Mouse (Mus musculus): ENCODE measurements around the gene Pik3r3. TPM values are rescaled to one million over a fixed set of nuclear protein-coding genes. Genes with fewer than 3 reads are reported as not detected.
A peak's percentile ranks its signal among the peaks of the same experiment; 100 is the strongest.
"Not testable (repeated sequence)": the region's sequence is repeated elsewhere in the genome, so short reads cannot be mapped to it uniquely, and the experiment has no call there.

The Pik3r3 gene
- polyA plus RNA-seq, 1 experiment from 2014 or later = 25.6 TPM

GRCm38 (mm10) chr4:116220071-116220650, 1.3 kb upstream of the Pik3r3 start:
- ATAC-seq (ENCODE audit: insufficient number of reproducible peaks, low FRiP score) = no peak
- H3K36me3 ChIP-seq = no peaks in the 10 kb centered on the region
- peak overlapping the region; percentile 99 for H3K27ac ChIP-seq (ENCODE audit: poor library complexity, severe bottlenecking)
- H3K9me3 ChIP-seq (replicated peaks) = 0 out of 2 replicates have a peak, but pooled peaks cover 4% of the 10 kb centered on the region
- peaks cover 16% of the 10 kb centered on the region for H3K4me1 ChIP-seq (replicated peaks)
- peak overlapping the region; percentile 71 for H3K4me3 ChIP-seq
- WGBS = 12% methylated on average over 6 of the region's 6 CpGs
- H3K9ac ChIP-seq = peak overlapping the region; percentile 92
- H3K4me2 ChIP-seq = peak overlapping the region; percentile 76
- H3K27me3 ChIP-seq (replicated peaks) = no peaks in the 10 kb centered on the region

DNA sequence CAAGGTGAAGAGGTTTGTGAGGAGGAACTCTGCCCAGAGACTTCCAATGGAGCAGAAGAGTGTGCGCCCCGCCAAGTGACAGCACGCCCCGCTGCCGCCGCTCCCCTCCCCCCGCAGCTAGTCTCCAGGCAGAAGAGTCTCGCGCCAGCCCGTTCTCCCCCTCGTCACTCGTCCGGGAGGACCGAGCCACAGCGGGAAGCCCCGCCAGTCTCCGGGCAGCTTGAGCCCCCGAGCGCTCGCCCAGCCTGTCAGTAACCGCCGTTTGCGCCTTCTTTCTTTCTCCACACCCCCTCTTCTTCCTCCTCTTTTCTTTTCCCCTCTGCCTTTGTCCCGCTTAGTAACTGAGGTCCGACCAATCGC, 658 bp upstream of the Pik3r3 start:
- peak overlapping the region; percentile 92 for H3K9ac ChIP-seq
- peaks cover 16% of the 10 kb centered on the region for H3K4me1 ChIP-seq (replicated peaks)
- H3K27ac ChIP-seq (ENCODE audit: poor library complexity, severe bottlenecking) = peak overlapping the region; percentile 99
- peak; percentile 60 for ATAC-seq (ENCODE audit: insufficient number of reproducible peaks, low FRiP score)
- H3K4me3 ChIP-seq = peak overlapping the region; percentile 71
- H3K4me2 ChIP-seq = peak overlapping the region; percentile 76
- no peaks in the 10 kb centered on the region for H3K36me3 ChIP-seq
- H3K27me3 ChIP-seq (replicated peaks) = no peaks in the 10 kb centered on the region
- WGBS = under 1% methylated on average over 26 of the region's 26 CpGs
- H3K9me3 ChIP-seq (replicated peaks) = no peaks in the 10 kb centered on the region

GRCm38 (mm10) chr4:116221996-116222842, 801 bp downstream of the Pik3r3 start:
- no peaks in the 10 kb centered on the region for H3K27me3 ChIP-seq (replicated peaks)
- peak overlapping the region; percentile 87 for H3K9ac ChIP-seq
- H3K36me3 ChIP-seq = no peaks in the 10 kb centered on the region
- peak overlapping the region; percentile 71 for H3K4me3 ChIP-seq
- peaks cover 8% of the 10 kb centered on the region for H3K4me1 ChIP-seq (replicated peaks)
- WGBS = under 1% methylated on average over 23 of the region's 23 CpGs
- H3K9me3 ChIP-seq (replicated peaks) = no peaks in the 10 kb centered on the region
- peak overlapping the region; percentile 99 for H3K27ac ChIP-seq (ENCODE audit: poor library complexity, severe bottlenecking)
- no peak for ATAC-seq (ENCODE audit: insufficient number of reproducible peaks, low FRiP score)
- peak overlapping the region; percentile 76 for H3K4me2 ChIP-seq

- Histone ChIP-seq H3K27ac (ENCODE audit: poor library complexity, severe bottlenecking) (peak overlapping the region; percentile 99; the same call in 1 of the 2 replicates), H3K4me1 (replicated peaks) (peaks cover 8% of the 10 kb centered on the region), H3K4me3 (peak overlapping the region; percentile 71), H3K27me3 (replicated peaks) (no peaks in the 10 kb centered on the region), H3K9me3 (replicated peaks) (no peaks in the 10 kb centered on the region), H3K36me3 (no peaks in the 10 kb centered on the region), H3K9ac (peak overlapping the region; percentile 87), H3K4me2 (peak overlapping the region; percentile 76; the same call in 1 of the 2 replicates)
- WGBS = 7% methylated on average over 6 of the region's 6 CpGs
- no peak for ATAC-seq (ENCODE audit: insufficient number of reproducible peaks, low FRiP score)
Measured at GRCm38 (mm10) chr4:116222843-116223119, 1.4 kb downstream of the Pik3r3 start.

GRCm38 (mm10) chr4:116243377-116243776, 22.0 kb downstream of the Pik3r3 start:
- H3K9me3 ChIP-seq (replicated peaks) = no peaks in the 10 kb centered on the region
- no peak for ATAC-seq (ENCODE audit: insufficient number of reproducible peaks, low FRiP score)
- WGBS = 70% methylated on average over 3 of the region's 3 CpGs
- no peak overlapping the region for H3K4me2 ChIP-seq
- H3K9ac ChIP-seq = no peak overlapping the region
- H3K27ac ChIP-seq (ENCODE audit: poor library complexity, severe bottlenecking) = no peak overlapping the region
- H3K4me1 ChIP-seq (replicated peaks) = no peaks in the 10 kb centered on the region
- no peaks in the 10 kb centered on the region for H3K27me3 ChIP-seq (replicated peaks)
- H3K4me3 ChIP-seq = no peak overlapping the region
- peaks cover 11% of the 10 kb centered on the region for H3K36me3 ChIP-seq

- no peak overlapping the region for H3K4me2 ChIP-seq
- peaks cover 9% of the 10 kb centered on the region for H3K36me3 ChIP-seq
- no peaks in the 10 kb centered on the region for H3K27me3 ChIP-seq (replicated peaks)
- no peak for ATAC-seq (ENCODE audit: insufficient number of reproducible peaks, low FRiP score)
- 65% methylated on average over 2 of the region's 2 CpGs for WGBS
- no peak overlapping the region for H3K4me3 ChIP-seq
- H3K4me1 ChIP-seq (replicated peaks) = no peaks in the 10 kb centered on the region
- no peak overlapping the region for H3K27ac ChIP-seq (ENCODE audit: poor library complexity, severe bottlenecking)
- no peak overlapping the region for H3K9ac ChIP-seq
- H3K9me3 ChIP-seq (replicated peaks) = no peaks in the 10 kb centered on the region
Measured at GRCm38 (mm10) chr4:116244240-116244639, 22.8 kb downstream of the Pik3r3 start.

DNA sequence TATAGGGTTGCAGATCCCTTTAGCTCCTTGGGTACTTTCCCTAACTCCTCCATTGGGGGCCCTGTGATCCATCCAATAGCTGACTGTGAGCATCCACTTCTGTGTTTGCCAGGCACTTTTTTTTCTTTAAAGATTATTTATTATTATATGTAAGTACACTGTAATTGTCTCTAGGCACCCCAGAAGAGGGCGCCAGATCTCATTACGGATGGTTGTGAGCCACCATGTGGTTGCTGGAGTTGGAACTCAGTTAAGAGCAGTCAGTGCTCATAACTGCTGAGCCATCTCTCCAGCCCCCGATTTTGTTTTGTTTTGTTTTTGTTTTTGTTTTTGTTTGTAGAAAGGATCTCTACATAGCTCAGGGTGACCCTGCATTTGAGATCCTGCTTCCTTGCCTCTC, 24.5 kb downstream of the Pik3r3 start:
- ATAC-seq (ENCODE audit: insufficient number of reproducible peaks, low FRiP score); H3K36me3 ChIP-seq; H3K4me1 ChIP-seq (replicated peaks); H3K27ac ChIP-seq (ENCODE audit: poor library complexity, severe bottlenecking); H3K9me3 ChIP-seq (replicated peaks); H3K27me3 ChIP-seq (replicated peaks); H3K4me3 ChIP-seq; H3K9ac ChIP-seq; H3K4me2 ChIP-seq: not testable (repeated sequence)
- 46% methylated on average over 3 of the region's 3 CpGs for WGBS

DNA sequence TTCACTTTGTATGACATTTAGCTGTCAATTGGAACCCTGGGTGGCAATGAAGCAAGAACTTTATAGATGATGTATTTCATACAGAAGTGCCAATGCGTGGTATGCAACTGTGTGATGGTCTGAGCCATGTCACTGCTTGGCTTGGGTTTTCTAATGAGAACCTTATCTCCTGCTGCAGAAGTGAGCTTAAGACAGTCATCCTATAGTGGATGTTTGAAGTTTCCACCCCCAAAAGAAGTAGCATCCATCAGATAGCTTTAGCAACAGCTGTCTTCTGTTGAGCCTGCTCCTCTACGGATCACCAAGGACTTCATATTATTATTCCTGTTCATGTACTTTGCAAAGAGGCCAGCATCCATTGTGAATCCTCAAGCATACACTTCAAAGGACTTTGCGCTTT, 28.6 kb downstream of the Pik3r3 start:
- ATAC-seq (ENCODE audit: insufficient number of reproducible peaks, low FRiP score) = no peak
- WGBS = 90% methylated on average over 3 of the region's 3 CpGs
- no peaks in the 10 kb centered on the region for H3K9me3 ChIP-seq (replicated peaks)
- H3K4me1 ChIP-seq (replicated peaks) = 0 out of 2 replicates have a peak, but pooled peaks cover 6% of the 10 kb centered on the region
- no peak overlapping the region for H3K27ac ChIP-seq (ENCODE audit: poor library complexity, severe bottlenecking)
- H3K9ac ChIP-seq = no peak overlapping the region
- no peak overlapping the region for H3K4me3 ChIP-seq
- no peaks in the 10 kb centered on the region for H3K27me3 ChIP-seq (replicated peaks)
- H3K4me2 ChIP-seq = no peak overlapping the region
- H3K36me3 ChIP-seq = no peaks in the 10 kb centered on the region

DNA sequence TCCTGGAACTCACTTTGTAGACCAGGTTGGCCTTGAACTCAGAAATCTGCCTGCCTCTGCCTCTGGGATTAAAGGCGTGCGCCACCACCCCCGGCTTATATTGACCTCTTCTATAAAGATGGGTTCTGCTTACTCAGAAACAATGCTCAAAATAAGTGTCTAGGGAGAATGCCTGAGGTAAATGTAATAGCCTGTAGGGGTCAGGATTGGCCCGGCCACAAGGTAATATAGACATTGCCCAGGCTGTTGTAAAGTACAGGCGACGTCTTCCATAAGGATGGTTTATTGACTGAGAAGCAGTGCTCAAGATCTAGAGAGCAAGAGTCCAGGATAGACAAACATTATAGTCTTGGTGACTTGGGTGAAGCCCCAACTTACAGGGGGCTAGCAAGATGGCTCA, 46.8 kb downstream of the Pik3r3 start:
- H3K4me2 ChIP-seq = no peak overlapping the region
- H3K9me3 ChIP-seq (replicated peaks) = no peaks in the 10 kb centered on the region
- H3K9ac ChIP-seq = no peak overlapping the region
- no peak overlapping the region for H3K4me3 ChIP-seq
- H3K27me3 ChIP-seq (replicated peaks) = no peaks in the 10 kb centered on the region
- 90% methylated on average over 6 of the region's 6 CpGs for WGBS
- H3K4me1 ChIP-seq (replicated peaks) = no peaks in the 10 kb centered on the region
- no peak overlapping the region for H3K27ac ChIP-seq (ENCODE audit: poor library complexity, severe bottlenecking)
- H3K36me3 ChIP-seq = peaks cover 61% of the 10 kb centered on the region
- ATAC-seq (ENCODE audit: insufficient number of reproducible peaks, low FRiP score) = no peak

DNA sequence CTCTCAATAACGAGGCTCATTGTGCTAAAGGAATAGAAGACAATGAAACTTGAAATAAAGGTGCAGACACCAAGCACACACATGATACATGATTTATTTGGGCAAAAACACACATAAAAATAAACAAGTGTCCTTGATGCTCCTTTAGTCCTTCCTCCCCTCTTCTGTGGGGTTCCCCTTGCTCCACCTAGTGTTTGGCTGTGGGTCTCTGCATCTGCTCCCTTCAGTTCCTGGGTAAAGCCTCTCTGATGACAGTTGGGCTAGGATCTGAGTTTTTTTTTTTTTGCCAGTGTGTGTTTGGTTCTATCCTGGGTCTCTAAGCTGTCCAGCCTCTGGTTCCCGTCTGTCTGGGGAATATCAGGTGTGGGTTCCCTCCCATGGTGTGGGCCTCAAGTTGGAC, 60.8 kb downstream of the Pik3r3 start:
- no peaks in the 10 kb centered on the region for H3K27me3 ChIP-seq (replicated peaks)
- peaks cover 43% of the 10 kb centered on the region for H3K36me3 ChIP-seq
- 68% methylated on average over 2 of the region's 2 CpGs for WGBS
- no peak overlapping the region for H3K9ac ChIP-seq
- no peak for ATAC-seq (ENCODE audit: insufficient number of reproducible peaks, low FRiP score)
- H3K4me3 ChIP-seq = no peak overlapping the region
- no peaks in the 10 kb centered on the region for H3K9me3 ChIP-seq (replicated peaks)
- H3K4me2 ChIP-seq = no peak overlapping the region
- no peaks in the 10 kb centered on the region for H3K4me1 ChIP-seq (replicated peaks)
- no peak overlapping the region for H3K27ac ChIP-seq (ENCODE audit: poor library complexity, severe bottlenecking)

- peaks cover 63% of the 10 kb centered on the region for H3K36me3 ChIP-seq
- no peak for ATAC-seq (ENCODE audit: insufficient number of reproducible peaks, low FRiP score)
Measured at GRCm38 (mm10) chr4:116291561-116291960, 70.1 kb downstream of the Pik3r3 start.

More at GRCm38 (mm10) chr4:116291561-116291960, 70.1 kb downstream of the Pik3r3 start:
- Histone ChIP-seq H3K27me3 (replicated peaks) (no peaks in the 10 kb centered on the region), H3K27ac (ENCODE audit: poor library complexity, severe bottlenecking) (no peak overlapping the region), H3K4me2 (no peak overlapping the region), H3K9me3 (replicated peaks) (no peaks in the 10 kb centered on the region), H3K4me3 (no peak overlapping the region), H3K9ac (no peak overlapping the region), H3K4me1 (replicated peaks) (no peaks in the 10 kb centered on the region)
- WGBS = 84% methylated on average over 6 of the region's 6 CpGs

Data from heart, embryonic 12.5 days (tissue).